Mouse (Mus musculus) lung, adult 2 months (tissue): ENCODE data around the gene Stx18.

ENCODE experiments used
- CTCF ChIP-seq: fragments of 200-500 bp; IDR thresholded peaks from 2 replicates; pipeline ENCODE4 v1.5.1; 2011; ENCODE audit warnings: mild to moderate bottlenecking, low read length, control low read depth; ENCODE audit not compliant: insufficient read depth
- POLR2A ChIP-seq: fragments of 200-500 bp; IDR thresholded peaks from 2 replicates; pipeline ENCODE4 v1.6.1; 2011; ENCODE audit warnings: low read depth, mild to moderate bottlenecking, control low read depth, low read length, borderline replicate concordance; ENCODE audit errors: extremely low read depth

DNA sequence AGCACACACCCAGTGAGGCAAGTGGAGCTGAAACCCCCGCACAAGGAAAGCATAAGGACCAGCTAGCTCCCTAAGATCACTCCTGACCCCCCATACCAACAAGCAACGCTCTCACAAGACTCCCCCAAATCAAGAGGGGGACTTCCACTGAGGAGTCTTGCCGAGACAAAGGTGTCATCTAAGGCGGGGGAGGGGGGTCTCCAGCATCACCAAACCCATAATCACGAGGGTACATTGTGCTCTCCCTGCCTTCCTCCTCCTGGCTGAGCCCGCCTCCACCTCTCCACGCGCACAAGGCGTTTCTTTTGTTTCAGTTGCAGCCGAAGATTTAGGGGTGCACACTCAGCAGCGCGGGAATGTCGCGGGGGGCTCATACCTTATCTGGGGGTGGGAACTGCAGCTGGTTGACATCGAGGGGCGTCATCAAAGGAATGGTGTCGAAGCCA lies 120.0 kb downstream of the Stx18 start:
- TF ChIP-seq POLR2A (no peak), CTCF (no peak)
